Mouse (Mus musculus) B cell, adult 2 months (primary cell): ENCODE results near the gene Hnrnpul1.

ENCODE experiments used
- DNase-seq, 2 experiments: peaks; one replicate each; pipeline ENCODE4 v3.0.0; 2022

Gene Hnrnpul1

GRCm38 (mm10) chr7:25687811-25688401, 66.7 kb downstream of the Hnrnpul1 start:
- peak; percentile 72 to 73 for DNase-seq

DNA sequence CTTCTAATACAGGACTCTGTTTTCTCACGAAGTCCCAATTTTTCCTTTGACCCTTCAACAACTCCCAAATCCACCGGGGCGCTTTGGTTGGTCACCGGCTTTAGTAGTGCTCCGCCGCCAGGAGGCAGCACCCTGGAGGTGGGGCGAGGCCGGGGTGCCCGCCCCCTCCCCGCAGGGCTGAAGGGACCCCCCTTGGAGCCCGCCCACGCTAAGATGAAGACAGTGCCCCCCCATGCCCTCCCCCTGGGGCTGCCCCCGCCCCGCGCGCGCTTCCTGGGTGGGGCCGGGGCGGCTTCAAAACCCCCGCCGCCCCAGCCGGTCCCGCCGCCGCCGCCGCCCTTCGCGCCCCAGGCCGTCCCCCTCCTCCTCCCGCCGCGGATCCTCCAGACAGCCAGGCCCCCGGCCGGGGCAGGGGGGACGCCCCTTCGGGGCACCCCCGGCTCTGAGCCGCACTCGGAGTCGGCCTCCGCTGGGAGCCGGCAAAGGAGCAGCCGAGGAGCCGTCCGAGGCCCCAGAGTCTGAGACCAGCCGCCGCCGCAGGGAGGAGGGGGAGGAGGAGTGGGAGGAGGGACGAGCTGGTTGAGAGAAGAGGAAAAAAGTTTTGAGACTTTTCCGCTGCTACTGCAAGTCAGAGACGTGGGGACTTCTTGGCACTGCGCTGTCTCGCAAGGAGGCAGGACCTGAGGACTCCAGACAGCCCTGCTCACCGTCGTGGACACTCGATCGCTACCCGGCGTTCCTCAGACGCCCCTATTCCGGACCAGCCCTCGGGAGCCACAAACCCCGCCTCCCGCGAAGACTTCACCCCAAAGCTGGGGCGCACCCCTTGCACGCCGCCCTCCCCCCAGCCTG, 67.7 kb downstream of the Hnrnpul1 start, which contains the start of gene Tgfb1:
TSS of gene Tgfb1 (plus strand) at position 323 of the 852 bp plus-strand sequence.
- DNase-seq, result peak; percentile 90 to 91

DNA sequence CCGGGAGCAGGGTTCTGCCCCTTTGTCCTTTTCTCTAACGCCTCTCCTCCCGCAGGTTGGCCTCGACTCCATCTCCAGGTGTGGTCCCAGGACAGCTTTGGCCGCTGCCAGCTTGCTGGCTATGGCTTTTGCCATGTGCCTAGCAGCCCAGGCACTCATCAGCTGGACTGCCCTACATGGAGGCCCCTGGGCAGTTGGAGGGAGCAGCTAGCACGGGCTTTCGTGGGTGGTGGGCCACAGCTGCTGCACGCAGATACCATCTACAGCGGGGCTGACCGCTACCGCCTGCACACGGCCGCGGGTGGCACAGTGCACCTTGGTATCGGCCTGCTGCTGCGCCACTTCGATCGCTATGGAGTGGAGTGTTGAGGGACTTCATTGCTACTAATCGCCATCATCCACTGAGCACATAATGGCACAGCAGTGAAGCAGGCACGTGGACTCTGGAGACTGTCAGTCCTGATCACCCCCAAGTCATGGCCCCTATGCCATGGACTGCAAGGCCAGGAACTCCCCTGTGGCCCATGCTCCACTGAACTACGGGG, 68.6 kb downstream of the Hnrnpul1 start:
- no peak for DNase-seq

- DNase-seq, result no peak
These were observed 69.9 kb downstream of the Hnrnpul1 start for GRCm38 (mm10) chr7:25684659-25685058.

DNA sequence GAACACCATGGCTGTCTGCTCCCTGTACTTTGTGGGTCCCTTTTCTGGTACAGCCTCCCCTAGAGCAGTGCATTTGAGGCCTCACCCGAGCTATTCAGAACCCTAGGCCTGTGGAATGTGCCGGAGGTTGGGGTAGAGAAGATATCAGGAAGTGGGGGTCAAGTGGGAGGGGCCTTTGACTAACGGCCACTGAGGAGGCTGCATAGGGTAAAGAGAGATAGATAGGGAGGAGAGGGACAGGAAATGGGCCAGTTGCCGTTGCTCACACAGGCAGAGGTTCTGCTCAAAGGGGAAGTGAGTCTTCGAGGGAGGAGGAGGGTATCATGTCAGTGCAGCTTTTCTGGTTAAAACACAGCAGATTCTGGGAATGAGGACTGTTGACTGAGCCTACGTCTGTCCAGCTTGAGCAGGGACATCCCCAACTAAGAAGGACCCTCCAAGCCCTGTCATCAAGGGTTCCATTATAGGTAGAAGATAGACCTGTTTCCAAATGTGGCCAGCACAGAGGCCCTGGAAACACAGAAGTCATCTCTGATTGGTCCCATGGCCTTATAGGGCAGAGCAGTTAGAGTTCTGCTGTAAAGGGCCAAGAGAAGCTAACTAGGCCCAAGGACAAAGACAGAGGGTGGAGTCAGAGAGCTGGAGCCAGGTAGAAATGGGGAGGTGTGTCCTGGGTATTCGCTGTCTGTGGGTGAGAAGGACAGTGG, 70.9 kb downstream of the Hnrnpul1 start:
- peak; percentile 67 to 73 for DNase-seq

GRCm38 (mm10) chr7:25681341-25682231, 73.0 kb downstream of the Hnrnpul1 start:
- DNase-seq, result peak; percentile 49 to 50

- peak; percentile 99 for DNase-seq
These were observed 73.9 kb downstream of the Hnrnpul1 start, which contains the start of gene B9d2 for GRCm38 (mm10) chr7:25680514-25681258. TSS of gene B9d2 (plus strand) at chr7:25680780.

DNA sequence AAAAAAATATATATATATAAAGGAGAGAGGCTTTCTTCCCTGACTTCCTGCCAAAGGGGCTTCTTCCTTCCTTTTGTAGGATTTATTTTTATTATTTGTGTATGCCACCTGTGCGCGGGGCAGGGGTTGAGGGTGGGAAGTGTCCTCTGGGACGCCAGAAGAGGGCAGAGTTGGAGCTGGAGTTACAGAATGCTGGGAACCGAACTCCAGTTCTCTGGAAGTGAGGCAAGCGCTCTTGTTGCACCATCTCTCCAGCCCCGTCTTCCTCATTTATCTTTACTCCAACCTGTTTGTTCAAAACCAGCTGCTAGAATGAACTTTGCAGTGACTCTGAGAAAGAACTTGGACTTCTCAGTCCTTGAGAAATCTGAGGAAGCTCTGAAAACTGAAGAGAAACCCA, 74.6 kb downstream of the Hnrnpul1 start:
- DNase-seq, result no peak

DNA sequence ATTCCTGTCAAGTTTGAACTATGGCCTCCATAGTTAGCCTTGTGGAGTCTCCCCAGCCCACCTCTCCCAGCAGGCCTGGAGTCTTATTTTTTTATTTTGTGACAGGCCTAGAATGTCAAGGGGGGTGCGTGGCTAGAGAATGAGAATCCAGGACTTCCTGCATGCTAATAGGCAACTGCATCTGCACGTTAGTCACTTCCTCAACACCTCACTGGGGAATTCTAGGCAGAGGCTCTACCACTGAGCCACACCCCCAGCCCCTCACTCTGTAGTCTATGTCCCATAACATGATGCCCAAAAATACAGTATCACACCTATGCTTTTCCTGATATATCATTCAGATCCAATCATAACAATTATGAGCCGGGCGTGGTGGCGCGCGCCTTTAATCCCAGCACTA, 77.5 kb downstream of the Hnrnpul1 start:
- no peak for DNase-seq

GRCm38 (mm10) chr7:25676085-25676781, 78.3 kb downstream of the Hnrnpul1 start:
- no peak for DNase-seq

DNA sequence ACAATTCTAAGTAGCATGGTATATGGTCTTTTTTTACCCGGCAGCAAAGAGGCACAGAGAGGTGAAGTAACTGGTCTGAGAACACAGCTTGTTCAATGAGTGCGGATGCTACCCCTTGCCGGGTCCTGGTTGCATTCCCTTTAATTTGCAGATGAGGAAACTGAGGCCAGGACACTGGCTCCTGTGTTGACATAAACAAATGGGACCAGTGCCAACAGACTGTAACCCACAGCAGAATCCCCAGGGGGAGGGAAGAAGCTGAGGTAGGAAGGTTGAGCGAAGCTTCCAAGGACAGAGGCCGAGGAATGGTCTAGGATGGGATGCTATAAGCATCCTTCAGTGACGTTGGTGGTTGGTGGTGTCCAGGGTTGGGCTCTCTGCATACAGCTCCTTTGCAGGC, 79.2 kb downstream of the Hnrnpul1 start:
- no peak for DNase-seq

DNA sequence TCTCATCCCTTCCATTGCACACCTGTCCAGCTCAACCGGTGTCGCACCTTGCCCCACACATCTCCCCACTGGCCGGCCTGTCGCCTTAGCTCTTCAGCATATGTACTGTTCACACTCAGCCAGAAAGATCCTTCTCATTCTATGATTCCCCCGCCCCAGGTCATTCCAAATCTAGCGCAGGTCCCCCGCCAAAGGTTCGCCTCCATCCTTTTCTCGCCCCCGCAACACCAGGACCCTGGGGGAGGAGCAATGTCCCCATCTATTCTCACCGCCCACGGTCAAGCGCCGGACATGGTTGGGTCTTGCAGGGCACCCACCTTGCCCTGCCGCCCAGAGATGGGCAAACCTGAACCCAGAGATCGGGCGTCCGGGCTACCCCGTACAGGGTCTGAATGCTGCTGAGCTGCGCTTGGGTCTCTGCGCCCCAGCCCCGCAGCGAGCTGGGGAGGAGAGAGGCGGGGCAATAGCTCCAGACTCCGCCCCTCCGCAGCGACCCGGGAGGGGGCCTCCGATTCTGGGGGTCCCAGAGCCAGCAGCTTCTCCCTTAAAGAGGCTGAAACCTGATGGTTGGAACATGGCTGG, 79.7 kb downstream of the Hnrnpul1 start, which contains the start of gene Tmem91:
TSS of gene Tmem91 (minus strand) at position 448 of the 582 bp plus-strand sequence.
- peak; percentile 14 to 25 for DNase-seq

DNA sequence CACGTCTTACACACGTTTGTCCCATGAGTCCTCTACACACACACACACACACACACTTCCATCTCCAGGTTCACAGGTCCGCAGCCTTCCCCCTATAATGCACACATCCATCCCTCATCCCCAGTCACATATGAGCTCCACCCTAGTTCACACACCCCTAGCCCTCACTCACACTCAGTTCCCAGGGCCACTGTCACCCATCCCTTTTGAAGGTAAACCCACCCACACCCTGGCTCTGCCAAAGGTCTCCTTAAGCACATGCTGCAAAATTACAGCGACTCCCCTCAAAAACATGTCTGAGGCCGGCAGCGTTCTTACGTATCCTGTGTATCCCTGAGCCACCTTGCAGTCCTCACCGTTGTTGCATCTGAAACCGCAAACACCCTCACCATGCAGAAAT, 80.3 kb downstream of the Hnrnpul1 start:
- DNase-seq, result no peak

DNA sequence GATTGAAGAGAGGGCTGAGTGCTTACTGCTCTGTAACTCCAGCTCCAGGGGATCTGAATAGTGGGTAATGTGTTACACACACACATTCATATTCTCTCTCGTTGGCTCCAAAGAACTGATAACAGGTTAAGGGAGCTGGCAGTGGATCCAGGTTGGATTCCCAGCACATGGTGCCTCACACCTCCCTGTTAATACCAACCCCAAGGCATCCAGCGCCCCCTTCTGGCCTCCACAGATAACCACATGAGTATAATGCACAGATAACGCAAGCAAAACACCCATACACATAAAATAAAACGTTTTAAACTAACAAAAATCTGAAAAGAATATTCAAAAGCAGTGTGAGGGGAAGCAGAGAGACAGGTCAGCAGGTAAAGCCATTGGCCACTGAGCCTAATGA, 82.1 kb downstream of the Hnrnpul1 start:
- DNase-seq, result no peak

DNA sequence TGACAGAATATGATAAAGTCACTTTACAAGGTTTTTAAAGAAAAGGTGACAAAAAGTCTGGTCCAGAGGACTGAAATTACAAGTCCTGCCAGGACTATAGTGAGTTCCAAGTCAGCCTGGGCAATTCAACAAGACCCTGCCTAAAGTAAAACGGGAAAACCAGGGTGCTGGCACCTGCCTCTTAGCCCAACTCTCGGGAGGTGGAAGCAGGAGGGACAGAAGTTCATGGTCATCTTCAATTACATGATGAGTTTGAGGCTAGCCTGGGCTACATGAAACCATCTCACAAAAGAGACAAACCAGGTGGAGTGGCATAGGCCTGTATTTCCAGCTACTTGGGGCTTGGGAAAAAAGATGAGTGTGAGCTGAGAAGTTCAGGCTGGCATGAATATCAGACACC, 82.9 kb downstream of the Hnrnpul1 start:
- no peak for DNase-seq
